ENCODE assay signal across 8 mouse cellular contexts in the genomic region with DNA sequence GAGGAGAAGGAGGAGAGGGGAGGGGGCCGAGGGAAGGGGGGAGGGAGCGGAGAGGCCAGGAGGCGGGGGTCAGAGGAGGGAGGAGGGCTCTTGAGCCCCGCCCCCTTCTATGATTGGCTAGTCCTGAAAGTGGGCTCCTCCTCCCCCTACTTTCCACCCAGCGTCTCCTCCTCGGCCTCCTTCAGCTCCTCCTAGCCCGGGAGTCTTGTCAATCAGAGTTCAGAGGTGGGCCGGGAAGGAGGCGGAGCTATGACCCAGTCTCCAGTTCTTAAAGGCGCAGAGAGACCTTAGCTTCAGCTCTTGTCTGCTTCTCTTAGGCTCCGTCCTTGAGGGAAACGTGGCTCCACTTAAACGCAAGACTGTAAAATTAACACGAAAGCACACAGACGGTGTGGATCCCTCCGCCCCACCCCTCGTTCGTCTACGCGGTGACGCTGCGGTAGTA. TPM values are rescaled to one million over a fixed set of nuclear protein-coding genes. Genes with fewer than 3 reads are reported as not detected.
A peak's percentile ranks its signal among the peaks of the same experiment; 100 is the strongest.
DNase-seq lines count a peak whose midpoint lies in the region; ATAC-seq and TF ChIP-seq lines count a peak whose summit lies in the region.

No protein-coding gene starts in this region.

- H3K4me1 ChIP-seq in embryonic facial prominence, embryonic 12.5 days: peaks cover 11% of the 10 kb centered on the region; the same call in 1 of the 2 replicates
- H3K4me1 ChIP-seq in intestine, postnatal 0 days (replicated peaks; ENCODE audit: control insufficient read depth, insufficient read depth, low read length): no peaks in the 10 kb centered on the region
- peaks cover 19% of the 10 kb centered on the region for H3K4me1 ChIP-seq in midbrain, embryonic 10.5 days

- TF ChIP-seq CTCF in intestine, postnatal 0 days (IDR thresholded peaks at IDR 0.05; ENCODE audit: low read depth): no peak

- WGBS in embryonic facial prominence, embryonic 12.5 days: under 1% methylated on average over 22 of the region's 22 CpGs
- under 1% methylated on average over 19 of the region's 22 CpGs for WGBS in intestine, postnatal 0 days
- under 1% methylated on average over 20 of the region's 22 CpGs for WGBS in midbrain, embryonic 10.5 days

- H3K4me2 ChIP-seq in embryonic facial prominence, embryonic 12.5 days (replicated peaks): peak overlapping the region; percentile 49
- peak overlapping the region; percentile 83 for H3K4me2 ChIP-seq in intestine, postnatal 0 days (replicated peaks; ENCODE audit: low read depth)

- peak overlapping the region; percentile 90 for H3K4me3 ChIP-seq in embryonic facial prominence, embryonic 12.5 days
- H3K4me3 ChIP-seq in intestine, postnatal 0 days (ENCODE audit: low read depth, low read length): peak overlapping the region; percentile 87
- peak overlapping the region; percentile 85 for H3K4me3 ChIP-seq in midbrain, embryonic 10.5 days

- intact Hi-C loops in left cerebral cortex, postnatal 36 days (cut with DNase I): loop anchor here (2.0 to 5.0 kb wide), 3 partner anchors 220 to 914 kb away; no protein-coding TSS in a partner anchor

- no peaks in the 10 kb centered on the region for H3K9me3 ChIP-seq in embryonic facial prominence, embryonic 12.5 days
- H3K9me3 ChIP-seq in intestine, postnatal 0 days (ENCODE audit: control insufficient read depth): no peaks in the 10 kb centered on the region
- H3K9me3 ChIP-seq in midbrain, embryonic 10.5 days (replicated peaks): no peaks in the 10 kb centered on the region

- no peaks in the 10 kb centered on the region for H3K36me3 ChIP-seq in embryonic facial prominence, embryonic 12.5 days
- H3K36me3 ChIP-seq in intestine, postnatal 0 days (ENCODE audit: control insufficient read depth, insufficient read depth): no peaks in the 10 kb centered on the region
- no peaks in the 10 kb centered on the region for H3K36me3 ChIP-seq in midbrain, embryonic 10.5 days

- peak; percentile 95 to 97 for DNase-seq in adrenal gland, postnatal 36 days
- DNase-seq in left cerebral cortex, postnatal 36 days (ENCODE audit: low spot score in 2 of 2): peak; percentile 94 to 96
- DNase-seq in midbrain, embryonic 10.5 days (ENCODE audit: low spot score): peak; percentile 96
- DNase-seq in right cerebral cortex, postnatal 36 days (ENCODE audit: low spot score in 2 of 2): peak; percentile 96 to 99
- peak; percentile 95 to 96 for DNase-seq in urinary bladder, postnatal 4 days (ENCODE audit: low spot score in 2 of 2)

- H3K9ac ChIP-seq in embryonic facial prominence, embryonic 12.5 days: 0 out of 2 replicates have a peak overlapping the region, but pooled peaks have one; percentile 38
- peak overlapping the region; percentile 78; the same call in 1 of the 2 replicates for H3K9ac ChIP-seq in intestine, postnatal 0 days (ENCODE audit: low read depth, low read length)

- peak; percentile 99 for ATAC-seq in embryonic facial prominence, embryonic 12.5 days (ENCODE audit: insufficient number of reproducible peaks, insufficient read depth, low FRiP score, low TSS enrichment)
- ATAC-seq in granulocyte monocyte progenitor cell, adult 5-6 weeks (replicated peaks; ENCODE audit: poor library complexity, severe bottlenecking): peak; percentile 94
- ATAC-seq in intestine, postnatal 0 days: peak; percentile 100

- no peaks in the 10 kb centered on the region for H3K27me3 ChIP-seq in embryonic facial prominence, embryonic 12.5 days
- H3K27me3 ChIP-seq in intestine, postnatal 0 days (replicated peaks; ENCODE audit: control insufficient read depth, insufficient read depth, low read length): no peaks in the 10 kb centered on the region
- H3K27me3 ChIP-seq in midbrain, embryonic 10.5 days (ENCODE audit: low read depth, poor library complexity, severe bottlenecking): no peaks in the 10 kb centered on the region

- peak overlapping the region; percentile 100 for H3K27ac ChIP-seq in embryonic facial prominence, embryonic 12.5 days
- peak overlapping the region; percentile 83 for H3K27ac ChIP-seq in intestine, postnatal 0 days (ENCODE audit: low read depth, low read length)
- peak overlapping the region; percentile 99 for H3K27ac ChIP-seq in midbrain, embryonic 10.5 days (replicated peaks)

RNA-seq across cellular contexts. Expression of a gene that starts 0.2 kb away (rescaled TPM):
- 100 to 1,000 TPM; 162 to 190 TPM for total RNA-seq in adrenal gland, postnatal 36 days (2021)
- 66.3 and 66.8 TPM in 2 replicates for polyA plus RNA-seq in embryonic facial prominence, embryonic 12.5 days (2016; fragmentation: Nextera tagmentation; extraction: Ambion mirVana)
- total RNA-seq in granulocyte monocyte progenitor cell, adult 5-6 weeks (2014; fragmentation: Nextera tagmentation): 4.9 and 8.2 TPM in 2 replicates
- 4.1 and 4.7 TPM in 2 replicates for total RNA-seq in granulocyte monocyte progenitor cell, adult 5-6 weeks (2017)
- polyA plus RNA-seq in intestine, postnatal 0 days (2015; fragmentation: Nextera tagmentation; extraction: Ambion mirVana): 9.8 and 11.4 TPM in 2 replicates
- total RNA-seq in left cerebral cortex, postnatal 36 days (2021): 100 to 1,000 TPM; 137 to 149 TPM
- 34.9 and 42.3 TPM in 2 replicates for polyA plus RNA-seq in midbrain, embryonic 10.5 days (2016; fragmentation: Nextera tagmentation; extraction: Ambion mirVana)

Comparison
In these comparisons a context has a peak if more than half of its experiments do, and no peak if none do; other contexts are left out.
1. Peak in every context shown above with its lines: DNase-seq, ATAC-seq, H3K4me3 ChIP-seq and H3K27ac ChIP-seq.
2. RNA of a gene that starts 0.2 kb away (total RNA-seq): 162 to 190 TPM in adrenal gland, postnatal 36 days and 137 to 149 TPM in left cerebral cortex, postnatal 36 days; 4.1 to 8.2 TPM in granulocyte monocyte progenitor cell, adult 5-6 weeks; every median in the first group is over 10 times any median in the second.